Mouse (Mus musculus) lung, embryonic 15.5 days (tissue): Measurements from ENCODE around the gene Prg3. TPM values are rescaled to one million over a fixed set of nuclear protein-coding genes. Genes with fewer than 3 reads are reported as not detected.

ENCODE experiments used
- polyA plus RNA-seq: library from polyadenylated mRNA; unstranded; fragments of >200 nt; fragmentation: Nextera tagmentation; extraction: Ambion mirVana; gene quantifications from 2 replicates; pipeline ENCODE4 v1.2.1, GENCODE M21; 2015

Gene Prg3
- polyA plus RNA-seq, 1 experiment from 2014 or later = not detected

Other genes with a start within 250 kb of the Prg3 start
- 7.3 and 9.8 TPM in 2 replicates for gene Gm19426, start 244.6 kb upstream of the Prg3 start, polyA plus RNA-seq
- 92.3 and 104 TPM in 2 replicates for gene Serping1, start 212.8 kb upstream of the Prg3 start, polyA plus RNA-seq
- gene Ube2l6, start 189.4 kb upstream of the Prg3 start, polyA plus RNA-seq = 63.8 and 63.9 TPM in 2 replicates
- gene Smtnl1, start 165.6 kb upstream of the Prg3 start, polyA plus RNA-seq = 0.20 and 0.27 TPM in 2 replicates
- 44.3 and 48.0 TPM in 2 replicates for gene Timm10, start 161.2 kb upstream of the Prg3 start, polyA plus RNA-seq
- 15.1 and 15.9 TPM in 2 replicates for gene Slc43a1, start 149.4 kb upstream of the Prg3 start, polyA plus RNA-seq
- gene Rtn4rl2, start 101.5 kb upstream of the Prg3 start, polyA plus RNA-seq = 0.70 and 0.79 TPM in 2 replicates
- gene Slc43a3, start 51.6 kb upstream of the Prg3 start, polyA plus RNA-seq = 78.5 and 89.7 TPM in 2 replicates
- 0.20 and 0.24 TPM in 2 replicates for gene Prg2, start 7.8 kb upstream of the Prg3 start, polyA plus RNA-seq
- 298 and 303 TPM in 2 replicates for gene Ssrp1, start 49.0 kb downstream of the Prg3 start, polyA plus RNA-seq
- gene P2rx3, start 49.2 kb downstream of the Prg3 start, polyA plus RNA-seq = 0.77 and 0.91 TPM in 2 replicates
- 38.8 and 53.6 TPM in 2 replicates for gene Tnks1bp1, start 59.8 kb downstream of the Prg3 start, polyA plus RNA-seq
- 181 and 184 TPM in 2 replicates for gene Aplnr, start 148.0 kb downstream of the Prg3 start, polyA plus RNA-seq
- 0.29 and 0.35 TPM in 2 replicates for gene Lrrc55, start 209.0 kb downstream of the Prg3 start, polyA plus RNA-seq